Mouse (Mus musculus) stomach, postnatal 0 days (tissue): ENCODE results near the gene Picalm. TPM values are rescaled to one million over a fixed set of nuclear protein-coding genes. Genes with fewer than 3 reads are reported as not detected.
A peak's percentile ranks its signal among the peaks of the same experiment; 100 is the strongest.

ENCODE experiments used
- ATAC-seq: fragments of 200-750 bp; cut with Nextera tagmentation; 2 replicates; pipeline ENCODE4 v1.8.0; 2017; ENCODE audit not compliant: low FRiP score, low TSS enrichment
- DNase-seq: peaks from one replicate; pipeline ENCODE4 v3.0.0-alpha.2; 2016; ENCODE audit warnings: low spot score
- H3K27ac ChIP-seq: fragments of 300-500 bp; sonication (generic); replicated peaks from 2 replicates; pipeline ENCODE4 v1.5.1; 2014; ENCODE audit warnings: mild to moderate bottlenecking, control low read depth
- H3K27me3 ChIP-seq: fragments of 300-500 bp; sonication (generic); 2 replicates; pipeline ENCODE4 v1.6.1; 2014; ENCODE audit warnings: low read length; ENCODE audit not compliant: control insufficient read depth, insufficient read depth
- H3K36me3 ChIP-seq: fragments of 300-500 bp; sonication (generic); 2 replicates; pipeline ENCODE4 v1.6.1; 2014; ENCODE audit warnings: low read length, mixed read lengths; ENCODE audit not compliant: control insufficient read depth, insufficient read depth
- H3K4me1 ChIP-seq: fragments of 300-500 bp; sonication (generic); replicated peaks from 2 replicates; pipeline ENCODE4 v1.6.1; 2014; ENCODE audit warnings: antibody characterized with exemption; ENCODE audit not compliant: control insufficient read depth, insufficient read depth
- H3K4me2 ChIP-seq: fragments of 300-500 bp; sonication (generic); replicated peaks from 2 replicates; pipeline ENCODE4 v1.6.1; 2014; ENCODE audit warnings: low read depth, mild to moderate bottlenecking, control low read depth, moderate library complexity
- H3K4me3 ChIP-seq: fragments of 300-500 bp; sonication (generic); 2 replicates; pipeline ENCODE4 v1.5.1; 2014; ENCODE audit warnings: low read depth, low read length, control low read depth
- H3K9ac ChIP-seq: fragments of 300-500 bp; sonication (generic); 2 replicates; pipeline ENCODE4 v1.6.1; 2014; ENCODE audit warnings: mild to moderate bottlenecking, low read length, control low read depth, mixed read lengths
- H3K9me3 ChIP-seq: fragments of 300-500 bp; sonication (generic); 2 replicates; pipeline ENCODE4 v1.6.1; 2016; ENCODE audit warnings: low read length; ENCODE audit not compliant: control insufficient read depth
- CTCF ChIP-seq: IDR thresholded peaks from 2 replicates; pipeline ENCODE4 v1.5.1; 2016; ENCODE audit warnings: antibody characterized with exemption, low read depth, mild to moderate bottlenecking, moderate library complexity
- EP300 ChIP-seq: optimal IDR thresholded peaks from 2 replicates; pipeline ENCODE3; 2016; ENCODE audit warnings: antibody characterized with exemption
- WGBS: fragments of 180-500 bp; shearing (Covaris S2); extraction: QIAGEN DNeasy Blood & Tissue Kit; methylation state at CpG from one replicate; pipeline ENCODE4 v1.1.7; 2014; 5-methylcytosine and 5-hydroxymethylcytosine counted together
- polyA plus RNA-seq: library from polyadenylated mRNA; unstranded; fragments of >200 nt; fragmentation: Nextera tagmentation; extraction: Ambion mirVana; gene quantifications from 2 replicates; pipeline ENCODE4 v1.2.1, GENCODE M21; 2015

Gene Picalm
- polyA plus RNA-seq, 1 experiment from 2014 or later: 25.1 TPM

- DNase-seq: no peak
- ATAC-seq: no peak
- Histone ChIP-seq H3K4me3 (no peak overlapping the region), H3K4me1 (no peaks in the 10 kb centered on the region), H3K36me3 (peaks cover 11% of the 10 kb centered on the region; the same call in 1 of the 2 replicates), H3K27me3 (no peaks in the 10 kb centered on the region), H3K27ac (no peak overlapping the region), H3K9ac (no peak overlapping the region), H3K9me3 (no peaks in the 10 kb centered on the region), H3K4me2 (no peak overlapping the region)
- TF ChIP-seq EP300 (no peak), CTCF (peak; percentile 52)
- 70% methylated on average over 5 of the region's 5 CpGs for WGBS
Observed at GRCm38 (mm10) chr7:90200251-90200650, 70.2 kb downstream of the Picalm start.

- no peaks in the 10 kb centered on the region for H3K4me1 ChIP-seq
- H3K9ac ChIP-seq: no peak overlapping the region
- 56% methylated on average over 2 of the region's 2 CpGs for WGBS
- DNase-seq (no peak), ATAC-seq (peak; percentile 51; the same call in 1 of the 2 replicates)
- no peak overlapping the region for H3K4me3 ChIP-seq
- no peak for TF ChIP-seq EP300
- no peak for TF ChIP-seq CTCF
- no peak overlapping the region for H3K27ac ChIP-seq
- H3K9me3 ChIP-seq: no peaks in the 10 kb centered on the region
- no peaks in the 10 kb centered on the region for H3K27me3 ChIP-seq
- peaks cover 11% of the 10 kb centered on the region; the same call in 1 of the 2 replicates for H3K36me3 ChIP-seq
- no peak overlapping the region for H3K4me2 ChIP-seq
Observed at GRCm38 (mm10) chr7:90201877-90202465, 72.0 kb downstream of the Picalm start.

GRCm38 (mm10) chr7:90203914-90204313 lies 73.9 kb downstream of the Picalm start:
- Histone ChIP-seq H3K36me3 (peaks cover 15% of the 10 kb centered on the region), H3K9me3 (no peaks in the 10 kb centered on the region), H3K4me1 (no peaks in the 10 kb centered on the region), H3K4me3 (no peak overlapping the region), H3K27ac (no peak overlapping the region), H3K27me3 (no peaks in the 10 kb centered on the region), H3K4me2 (no peak overlapping the region), H3K9ac (no peak overlapping the region)
- DNase-seq (no peak), ATAC-seq (no peak)
- 86% methylated on average over 2 of the region's 2 CpGs for WGBS
- no peak for TF ChIP-seq EP300
- TF ChIP-seq CTCF: no peak

GRCm38 (mm10) chr7:90210116-90210515 lies 80.1 kb downstream of the Picalm start:
- H3K9ac ChIP-seq: no peak overlapping the region
- H3K27me3 ChIP-seq: no peaks in the 10 kb centered on the region
- no peak for ATAC-seq
- WGBS: 96% methylated on average over 2 of the region's 2 CpGs
- TF ChIP-seq CTCF (no peak), EP300 (no peak)
- H3K9me3 ChIP-seq: no peaks in the 10 kb centered on the region
- H3K4me2 ChIP-seq: no peak overlapping the region
- H3K36me3 ChIP-seq: peaks cover 8% of the 10 kb centered on the region
- H3K27ac ChIP-seq: no peak overlapping the region
- DNase-seq: no peak
- H3K4me3 ChIP-seq: no peak overlapping the region
- H3K4me1 ChIP-seq: no peaks in the 10 kb centered on the region

DNA sequence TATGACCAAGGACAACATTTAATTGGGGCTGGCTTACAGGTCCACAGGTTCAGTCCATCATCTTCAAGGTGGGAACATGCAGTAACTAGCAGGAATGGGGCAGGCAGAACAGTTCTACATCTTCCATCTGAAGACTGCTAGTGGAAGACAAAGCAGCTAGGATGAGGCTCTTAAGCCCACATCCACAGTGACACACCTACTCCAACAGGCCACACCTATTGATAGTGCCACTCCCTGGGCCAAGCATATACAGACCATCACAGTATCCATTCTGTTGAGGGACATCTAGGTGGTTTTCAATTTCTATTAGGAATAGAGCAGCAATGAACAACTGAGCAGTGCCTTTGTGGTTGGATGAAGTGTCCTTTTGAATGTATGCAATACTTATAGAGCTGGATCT lies 80.9 kb downstream of the Picalm start:
- Histone ChIP-seq H3K9ac (no peak overlapping the region), H3K4me3 (no peak overlapping the region), H3K27ac (no peak overlapping the region), H3K27me3 (no peaks in the 10 kb centered on the region), H3K9me3 (no peaks in the 10 kb centered on the region), H3K36me3 (peaks cover 7% of the 10 kb centered on the region), H3K4me1 (no peaks in the 10 kb centered on the region), H3K4me2 (no peak overlapping the region)
- DNase-seq (no peak), ATAC-seq (no peak)
- TF ChIP-seq CTCF (no peak), EP300 (no peak)

GRCm38 (mm10) chr7:90216511-90216910 lies 86.5 kb downstream of the Picalm start:
- DNase-seq (no peak), ATAC-seq (no peak)
- no peaks in the 10 kb centered on the region for H3K36me3 ChIP-seq
- no peaks in the 10 kb centered on the region for H3K4me1 ChIP-seq
- H3K9ac ChIP-seq: no peak overlapping the region
- H3K4me2 ChIP-seq: no peak overlapping the region
- H3K27me3 ChIP-seq: no peaks in the 10 kb centered on the region
- no peak overlapping the region for H3K27ac ChIP-seq
- TF ChIP-seq CTCF: no peak
- no peak for TF ChIP-seq EP300
- no peak overlapping the region for H3K4me3 ChIP-seq
- 72% methylated on average over 8 of the region's 8 CpGs for WGBS
- H3K9me3 ChIP-seq: no peaks in the 10 kb centered on the region
